Mouse (Mus musculus) frontal cortex, postnatal 36 days (tissue): Measurements from ENCODE around the gene Cyp4a14.
"Not testable (repeated sequence)": the region's sequence is repeated elsewhere in the genome, so short reads cannot be mapped to it uniquely, and the experiment has no call there.

Experiments
- DNase-seq, 2 experiments: peaks; one replicate each; pipeline ENCODE4 v3.0.0; 2022; ENCODE audit warnings: low spot score in 2 of 2

Cyp4a14 gene

DNA sequence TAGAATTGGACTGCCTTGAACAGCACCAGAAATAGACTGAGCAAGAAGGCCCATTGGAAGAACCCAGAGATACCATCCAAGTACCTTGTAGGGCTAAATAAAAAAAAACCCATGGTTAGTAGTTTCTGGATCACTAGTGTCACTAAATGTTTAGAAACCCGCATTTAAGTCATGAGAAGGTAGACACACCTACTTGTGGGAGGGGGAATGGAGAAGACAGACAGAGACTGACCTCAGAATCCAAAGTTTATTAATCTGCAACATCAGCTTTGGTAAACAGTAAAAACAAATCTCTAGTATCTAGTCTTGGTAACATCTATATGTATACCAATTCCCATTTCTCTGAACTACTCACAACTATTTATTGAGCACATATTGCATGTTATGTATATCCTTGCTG, at the start of gene Cyp4a14:
Gene Cyp4a14 (minus strand): TSS at position 142 of the 400 bp plus-strand sequence.
- DNase-seq = no peak

GRCm38 (mm10) chr4:115545101-115545500, 49.2 kb upstream of the Cyp4a14 start:
- DNase-seq = no peak

GRCm38 (mm10) chr4:115521766-115522165, 25.8 kb upstream of the Cyp4a14 start:
- DNase-seq = no peak

GRCm38 (mm10) chr4:115519444-115519843, 23.5 kb upstream of the Cyp4a14 start:
- DNase-seq = no peak

DNA sequence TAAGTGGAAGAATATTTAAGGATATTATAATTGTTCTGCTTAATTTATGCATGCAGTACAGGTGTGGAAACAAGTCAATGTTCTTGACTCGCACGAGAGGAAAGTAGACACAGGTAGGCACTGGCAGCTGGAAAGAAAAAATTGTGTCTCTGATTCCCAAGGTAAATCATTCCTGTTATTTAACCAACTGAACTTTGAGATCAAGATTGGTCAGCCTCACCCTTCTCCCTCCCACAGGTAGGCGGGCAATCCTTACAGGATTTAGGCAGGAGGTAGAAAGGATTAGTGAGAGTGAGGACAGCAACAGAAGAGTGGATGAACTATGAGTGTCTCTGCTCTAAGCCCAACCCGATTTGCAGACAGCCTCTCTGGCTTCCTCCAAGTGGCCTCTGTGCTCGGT, 22.1 kb upstream of the Cyp4a14 start, which contains the start of gene Cyp4a10:
Gene Cyp4a10 (plus strand): TSS at position 265 of the 400 bp plus-strand sequence.
- not testable (repeated sequence) for DNase-seq

GRCm38 (mm10) chr4:115513964-115514363, 18.0 kb upstream of the Cyp4a14 start:
- DNase-seq = not testable (repeated sequence)

- DNase-seq = no peak
These were observed 1.5 kb upstream of the Cyp4a14 start for GRCm38 (mm10) chr4:115497466-115497865.

DNA sequence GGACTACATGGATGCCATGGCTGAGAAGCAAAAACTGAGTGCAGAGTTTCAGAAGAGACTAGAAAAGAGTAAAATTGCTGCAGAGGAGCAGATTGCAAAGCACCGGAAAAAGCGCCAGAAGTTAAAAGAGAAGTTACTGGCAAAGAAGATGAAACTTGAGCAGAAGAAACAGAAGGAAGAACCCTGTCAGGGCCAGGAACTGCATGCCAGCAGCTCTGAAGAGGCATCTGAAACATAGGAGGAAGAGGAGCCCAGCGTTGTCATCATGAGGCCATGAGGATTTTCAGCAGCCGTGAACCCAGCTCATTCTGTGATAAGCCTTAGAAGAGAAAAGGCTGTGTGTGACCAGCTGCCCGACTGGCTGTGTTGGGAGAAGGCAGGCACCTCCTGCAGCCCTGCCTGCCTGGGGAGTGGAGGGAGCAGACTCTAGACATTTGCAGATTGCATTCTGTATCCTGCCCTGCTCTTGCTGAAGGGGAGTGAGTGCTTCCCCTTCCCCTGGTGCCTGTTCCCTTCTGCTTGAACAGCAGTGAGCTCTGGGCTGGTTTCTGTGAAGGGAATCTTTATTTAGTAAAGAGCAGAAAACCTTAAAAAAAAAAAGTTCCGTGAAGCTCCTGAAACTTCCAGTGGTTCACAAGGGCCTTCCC, 14.8 kb downstream of the Cyp4a14 start:
- peak in 1 of 2 experiments; percentile 0 for DNase-seq

DNA sequence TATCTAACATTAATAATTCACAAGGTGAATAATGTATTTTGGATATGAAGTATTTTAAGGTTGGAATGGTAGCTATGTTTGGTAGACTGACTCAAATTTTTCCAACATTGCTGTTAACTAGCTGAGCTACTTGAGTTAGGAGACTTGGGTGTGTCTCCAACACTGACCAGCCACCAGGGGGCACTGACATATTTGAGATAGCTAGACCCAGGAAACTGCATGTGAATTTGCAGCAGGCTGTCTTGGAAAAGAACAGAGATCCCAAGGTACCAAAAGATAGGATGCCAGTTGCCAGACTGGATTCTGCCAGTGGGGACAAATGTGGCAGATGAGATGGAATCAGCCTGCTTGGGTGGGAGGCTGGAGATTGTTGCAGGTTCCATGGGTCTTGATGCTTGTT, 19.9 kb downstream of the Cyp4a14 start:
- DNase-seq = peak; percentile 6 to 8

DNA sequence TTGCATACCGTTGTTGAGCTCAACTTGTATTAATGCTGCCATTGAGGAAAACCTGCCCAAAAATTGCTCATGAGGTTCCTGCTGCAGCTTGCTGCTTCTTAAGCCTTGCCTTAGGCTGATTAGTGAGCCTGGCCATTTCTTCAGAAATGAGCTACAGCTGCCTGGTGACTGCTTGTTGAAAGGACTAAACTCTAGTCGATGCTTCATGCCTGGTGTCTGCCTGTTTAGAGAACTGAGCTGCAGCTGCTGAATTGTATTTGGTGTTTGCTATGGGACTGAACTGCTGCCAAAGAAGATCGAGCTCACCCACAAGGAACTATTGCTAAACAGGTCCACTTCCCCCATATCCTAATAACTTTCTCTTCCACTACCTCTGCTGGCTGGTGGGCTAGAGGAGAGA, 22.4 kb downstream of the Cyp4a14 start:
- DNase-seq = not testable (repeated sequence)

DNA sequence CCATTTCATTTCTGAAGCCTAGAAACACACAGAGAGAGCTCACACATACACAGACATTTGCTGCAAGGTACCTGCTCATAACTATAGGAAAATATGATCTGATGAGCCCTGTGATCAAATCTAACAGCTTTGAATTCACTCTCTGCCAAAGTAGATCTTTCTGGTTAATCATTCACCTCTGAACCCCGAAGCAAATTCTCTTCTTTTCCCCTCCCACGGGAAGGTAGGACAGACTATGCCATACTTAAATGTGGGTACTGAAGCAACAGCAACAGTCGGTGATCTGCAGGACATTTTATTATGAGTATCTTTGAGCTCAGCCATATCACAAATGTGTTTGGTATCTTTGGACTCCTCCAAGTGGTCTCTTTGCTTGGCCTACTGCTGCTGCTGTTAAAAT, 43.6 kb downstream of the Cyp4a14 start, which contains the start of gene Cyp4a30b:
Gene Cyp4a30b (plus strand): TSS at position 301 of the 400 bp plus-strand sequence.
- no peak for DNase-seq

DNA sequence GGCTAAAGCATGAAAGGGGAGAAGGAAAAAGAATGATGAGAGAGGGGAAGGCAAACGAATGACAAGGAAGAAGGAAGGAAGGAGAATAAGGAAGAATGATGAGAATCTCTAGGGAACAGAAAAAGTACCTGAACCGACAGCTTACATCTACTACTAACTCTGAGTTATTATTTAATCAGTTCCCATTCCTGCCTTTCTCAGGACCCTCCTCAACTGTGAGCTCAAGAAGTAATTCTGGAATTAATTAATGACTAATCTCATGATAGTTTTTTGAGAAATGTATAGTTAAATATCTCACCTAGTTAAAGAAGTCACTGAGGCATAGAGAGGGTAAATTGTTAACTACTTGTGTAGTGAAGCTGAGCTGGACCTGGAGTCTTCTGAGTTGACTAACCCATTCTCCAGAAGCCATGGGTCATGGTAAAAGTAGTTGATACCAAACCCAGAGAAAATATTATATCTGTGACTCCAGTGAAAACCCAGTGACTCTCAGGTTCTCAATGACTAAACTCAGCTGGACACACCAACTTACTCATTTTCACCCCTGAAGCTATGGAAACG, 45.3 kb downstream of the Cyp4a14 start:
- DNase-seq = no peak
